Mouse (Mus musculus): ENCODE measurements around the gene Rptn.

DNA sequence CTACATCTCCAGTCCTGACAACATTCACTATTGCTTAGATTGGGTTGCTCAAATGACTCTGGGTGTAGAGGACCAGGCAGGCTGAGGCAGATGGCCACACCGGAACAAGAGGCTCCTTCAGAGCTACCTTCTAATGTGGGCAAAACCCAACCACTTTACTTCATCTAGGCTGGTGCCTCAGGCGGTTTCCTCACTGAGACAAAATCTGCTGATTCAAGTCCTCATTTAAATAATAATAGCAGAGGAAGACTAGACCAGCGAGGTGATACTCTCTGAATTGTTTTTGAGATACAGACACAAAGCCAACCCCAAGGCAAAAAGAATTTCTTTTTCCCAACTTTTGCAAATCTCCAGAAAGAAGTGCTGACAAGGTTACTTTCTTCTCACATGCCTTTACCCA lies 38.2 kb downstream of the Rptn start:
- no peak for TF ChIP-seq CTCF (IDR thresholded peaks at IDR 0.05; ENCODE audit: low read depth)
- no peak for TF ChIP-seq EP300 (IDR thresholded peaks at IDR 0.05; ENCODE audit: low read depth)

Data from heart, postnatal 0 days (tissue).